Mouse (Mus musculus) bone marrow, adult 2 months (tissue): Measurements from ENCODE around the gene Msln. TPM values are rescaled to one million over a fixed set of nuclear protein-coding genes. Genes with fewer than 3 reads are reported as not detected.

ENCODE experiments used
- H3K27ac ChIP-seq: fragments of 200-500 bp; 2 replicates; pipeline ENCODE4 v1.5.1; 2012; ENCODE audit warnings: low read depth, mild to moderate bottlenecking, control low read depth, inconsistent platforms, low read length; ENCODE audit not compliant: control insufficient read depth, poor library complexity, insufficient read depth
- H3K4me1 ChIP-seq: fragments of 200-500 bp; 2 replicates; pipeline ENCODE4 v1.6.1; 2011; ENCODE audit warnings: low read length; ENCODE audit not compliant: control insufficient read depth, insufficient read depth
- H3K4me3 ChIP-seq: fragments of 200-500 bp; replicated peaks from 2 replicates; pipeline ENCODE3; 2011; ENCODE audit warnings: mild to moderate bottlenecking, low read depth, low read length, control low read depth; ENCODE audit not compliant: control insufficient read depth
- CTCF ChIP-seq: fragments of 200-500 bp; IDR thresholded peaks from 2 replicates; pipeline ENCODE4 v1.5.1; 2011; ENCODE audit warnings: low read length, control low read depth; ENCODE audit not compliant: control insufficient read depth, insufficient read depth
- POLR2A ChIP-seq: fragments of 200-500 bp; IDR thresholded peaks from 2 replicates; pipeline ENCODE4 v1.6.1; 2011; ENCODE audit warnings: low read depth, mild to moderate bottlenecking, control low read depth, low read length, borderline replicate concordance; ENCODE audit not compliant: control insufficient read depth
- WGBS: fragments of 180-500 bp; shearing (Covaris S2); methylation state at CpG from one replicate; pipeline ENCODE4 v1.1.7; 2018; 5-methylcytosine and 5-hydroxymethylcytosine counted together
- polyA plus RNA-seq: library from polyadenylated mRNA; stranded (reverse); fragments of >200 nt; gene quantifications from 2 replicates; pipeline ENCODE4 v1.2.4, GENCODE M21; 2011; ENCODE audit warnings: low replicate concordance; ENCODE audit not compliant: missing spikeins, insufficient read depth, insufficient read length

Msln gene
- polyA plus RNA-seq = 1.7 TPM in 1 of 2 replicates, not detected in the other

DNA sequence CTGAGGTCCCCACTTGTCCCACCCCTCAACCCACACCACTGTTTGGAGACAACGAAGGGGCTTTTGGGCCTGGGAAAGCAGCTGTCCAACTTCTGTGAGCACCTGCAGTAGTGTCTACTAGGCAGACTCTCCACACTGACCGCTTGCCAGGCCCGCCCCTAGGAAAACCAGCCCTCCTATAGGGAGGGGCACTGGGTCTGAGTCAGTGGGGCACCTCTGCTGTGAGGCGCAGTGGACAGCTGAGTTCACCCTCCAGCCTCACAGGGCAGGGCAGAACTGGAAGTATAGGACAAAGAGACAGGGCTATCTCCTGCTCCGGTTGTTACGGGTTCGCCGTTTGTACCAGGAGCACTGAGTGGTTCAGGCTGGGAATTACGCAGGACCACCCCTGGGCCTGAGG, at the start of gene Msln:
Gene Msln, minus strand, starts transcription at position 138 of the 400 bp plus-strand sequence.
- no peak for TF ChIP-seq POLR2A
- no peak for TF ChIP-seq CTCF
- 83% methylated on average over 9 of the region's 9 CpGs for WGBS
- H3K4me3 ChIP-seq = no peak within 1 kb of the TSS
- no peaks in the 10 kb centered on the region for H3K4me1 ChIP-seq
- no peak within 1 kb of the TSS for H3K27ac ChIP-seq

DNA sequence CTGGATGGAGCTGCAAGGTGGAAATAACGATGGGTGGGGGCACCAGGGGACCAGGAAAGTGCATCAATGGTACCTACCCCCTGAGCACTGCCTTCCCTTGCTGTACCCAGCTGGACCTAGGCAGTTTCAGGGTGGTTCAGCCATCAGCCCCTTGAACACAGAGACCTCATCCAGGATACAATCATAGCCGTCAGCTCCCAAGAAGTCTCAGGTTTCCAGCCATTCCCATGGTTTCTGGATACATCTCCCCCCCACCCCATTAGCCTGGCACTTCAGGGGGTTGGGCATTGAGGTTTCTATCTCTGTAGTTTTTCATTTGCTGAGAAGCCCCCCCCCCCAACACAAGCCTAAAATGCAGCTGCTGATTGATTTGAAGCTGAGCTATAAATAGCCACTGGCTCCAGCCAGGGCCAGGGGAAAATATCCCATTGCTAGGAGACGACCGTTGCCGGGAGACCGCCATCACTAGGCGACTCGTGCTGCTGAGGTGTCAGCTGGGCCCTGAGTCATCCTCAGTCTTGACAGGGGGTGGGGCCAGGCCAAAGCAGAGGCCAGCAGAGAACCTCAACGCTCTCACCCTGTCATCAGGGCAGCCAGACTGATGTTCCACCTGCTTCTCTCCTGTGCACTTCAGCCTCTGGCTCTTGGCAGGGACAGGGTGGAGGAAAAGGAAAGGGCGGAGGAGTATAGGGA, 48.8 kb upstream of the Msln start:
- Histone ChIP-seq H3K4me3 (no peak overlapping the region), H3K4me1 (no peaks in the 10 kb centered on the region), H3K27ac (no peak overlapping the region)
- TF ChIP-seq POLR2A (no peak), CTCF (no peak)
- WGBS = 16% methylated on average over 10 of the region's 10 CpGs

GRCm38 (mm10) chr17:25801029-25801428, 46.9 kb upstream of the Msln start:
- Histone ChIP-seq H3K27ac (no peak overlapping the region), H3K4me3 (no peak overlapping the region), H3K4me1 (peaks cover 1% of the 10 kb centered on the region)
- WGBS = 5% methylated on average over 6 of the region's 6 CpGs
- TF ChIP-seq CTCF (peak; percentile 75), POLR2A (no peak)

- under 1% methylated on average over 35 of the region's 35 CpGs for WGBS
- Histone ChIP-seq H3K4me3 (peak within 1 kb of the TSS; percentile 67), H3K27ac (peak within 1 kb of the TSS; percentile 22; the same call in 1 of the 2 replicates), H3K4me1 (peaks cover 5% of the 10 kb centered on the region)
- TF ChIP-seq CTCF = no peak
- peak; percentile 7; the same call in 1 of the 2 replicates for TF ChIP-seq POLR2A
Observed at GRCm38 (mm10) chr17:25796951-25797369, 42.8 kb upstream of the Msln start, which contains the start of gene Metrn. TSS of gene Metrn (minus strand) at chr17:25797136.

DNA sequence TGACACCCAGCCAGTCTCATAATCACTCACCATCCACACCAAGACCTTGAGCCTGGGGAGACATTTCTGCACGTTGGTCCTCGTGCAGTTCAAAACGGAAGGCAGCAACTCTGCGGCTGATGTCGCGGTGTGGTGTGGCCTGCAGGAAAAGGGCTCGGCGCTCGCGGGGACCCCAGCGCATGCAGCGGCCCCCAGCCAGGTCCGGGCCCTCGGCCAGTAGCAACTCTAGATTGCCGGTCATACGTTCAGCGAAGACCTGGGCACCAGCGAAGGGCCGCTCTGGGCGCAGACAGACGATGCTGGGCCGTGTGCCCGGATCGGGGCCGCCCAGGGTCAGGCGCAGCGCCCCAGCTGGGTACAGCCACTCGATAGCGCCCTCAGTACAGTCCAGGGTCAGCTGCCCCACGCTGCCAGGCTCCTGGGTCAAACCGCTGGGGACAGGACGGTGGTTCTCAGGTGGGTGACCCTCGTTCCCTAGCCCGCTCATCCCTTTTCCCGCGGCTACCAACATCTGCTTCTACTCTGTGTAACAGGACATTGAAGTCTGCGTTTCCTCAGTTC, 42.1 kb upstream of the Msln start:
- WGBS = under 1% methylated on average over 37 of the region's 37 CpGs

GRCm38 (mm10) chr17:25795609-25796092, 41.5 kb upstream of the Msln start, which contains the start of gene AC134908.4:
TSS of gene AC134908.4 (minus strand) at chr17:25795659.
- TF ChIP-seq CTCF = no peak
- TF ChIP-seq POLR2A = no peak
- peak within 1 kb of the TSS; percentile 22; the same call in 1 of the 2 replicates for H3K27ac ChIP-seq
- WGBS = 54% methylated on average over 6 of the region's 6 CpGs
- H3K4me3 ChIP-seq = peak within 1 kb of the TSS; percentile 67
- peaks cover 7% of the 10 kb centered on the region for H3K4me1 ChIP-seq

More for the DNA sequence above, 42.1 kb upstream of the Msln start:
- H3K4me3 ChIP-seq = peak overlapping the region; percentile 67
- peaks cover 6% of the 10 kb centered on the region for H3K4me1 ChIP-seq
- H3K27ac ChIP-seq = peak overlapping the region; percentile 22; the same call in 1 of the 2 replicates
- TF ChIP-seq CTCF (no peak), POLR2A (no peak)

- WGBS = 89% methylated on average over 17 of the region's 17 CpGs
- peaks cover 7% of the 10 kb centered on the region for H3K4me1 ChIP-seq
Observed at GRCm38 (mm10) chr17:25794998-25795397, 40.8 kb upstream of the Msln start.

GRCm38 (mm10) chr17:25794197-25794596, 40.0 kb upstream of the Msln start:
- Histone ChIP-seq H3K27ac (no peak overlapping the region), H3K4me1 (peaks cover 7% of the 10 kb centered on the region), H3K4me3 (no peak overlapping the region)
- WGBS = 87% methylated on average over 13 of the region's 13 CpGs
- TF ChIP-seq CTCF = no peak
- no peak for TF ChIP-seq POLR2A

More at GRCm38 (mm10) chr17:25794998-25795397, 40.8 kb upstream of the Msln start:
- peak; percentile 15; the same call in 1 of the 2 replicates for TF ChIP-seq POLR2A
- TF ChIP-seq CTCF = no peak
- Histone ChIP-seq H3K4me3 (no peak overlapping the region), H3K27ac (no peak overlapping the region)

GRCm38 (mm10) chr17:25792615-25793014, 38.4 kb upstream of the Msln start, which contains the start of gene Fam173a:
TSS of gene Fam173a (minus strand) at chr17:25792901.
- WGBS = 1% methylated on average over 14 of the region's 14 CpGs
- peak within 1 kb of the TSS; percentile 92 for H3K27ac ChIP-seq
- H3K4me1 ChIP-seq = peaks cover 7% of the 10 kb centered on the region
- peak within 1 kb of the TSS; percentile 87 for H3K4me3 ChIP-seq
- TF ChIP-seq POLR2A = 0 out of 2 replicates have a peak, but pooled peaks have one; percentile 40
- no peak for TF ChIP-seq CTCF
